Comparison of ENCODE assay signal across 18 mouse cellular contexts in the genomic region with DNA sequence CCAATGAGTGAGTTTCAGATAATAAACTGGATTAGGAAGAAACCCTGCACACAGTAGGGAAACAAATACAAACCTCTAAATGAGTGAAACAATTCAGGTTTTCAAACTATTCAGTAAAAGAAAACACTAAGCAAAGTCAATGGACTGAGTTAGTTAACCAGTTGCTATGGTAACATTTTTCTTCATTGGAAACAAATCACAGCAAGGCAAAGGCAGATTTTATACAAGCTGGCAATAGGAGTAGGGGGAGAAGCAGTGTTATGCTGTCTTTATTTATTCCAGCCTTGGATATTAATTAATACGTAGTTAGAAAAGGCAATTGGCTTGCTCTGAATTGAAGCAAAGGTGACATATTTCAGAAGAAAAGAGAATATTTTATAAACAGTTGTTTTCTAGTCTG.
"Had no signal": no experiment of that assay in that cellular context is flagged by ENCODE, and none has a peak within 500 bp of the region (broad histone marks: within the 10 kb centered on the region; RNA-seq: fewer than 3 reads in every experiment).

No protein-coding gene starts in this region.

- H3K4me2 ChIP-seq: lung, embryonic 14.5 days; midbrain, embryonic 12.5 days; neural tube, embryonic 13.5 days; neural tube, embryonic 15.5 days; stomach, embryonic 15.5 days had no signal

- H3K9ac ChIP-seq: lung, embryonic 14.5 days; midbrain, embryonic 12.5 days; neural tube, embryonic 13.5 days; neural tube, embryonic 15.5 days; stomach, embryonic 15.5 days had no signal

- H3K4me3 ChIP-seq: midbrain, embryonic 10.5 days; midbrain, embryonic 12.5 days; myocyte; neural tube, embryonic 13.5 days; neural tube, embryonic 15.5 days; stomach, embryonic 15.5 days had no signal

- DNase-seq: lung, adult 18-20 months; lung, embryonic 14.5 days; lung, postnatal 10 days; lung, postnatal 4 days; retina, postnatal 1 day; right cerebral cortex, adult 18-20 months; right cerebral cortex, postnatal 25 days; thymus, adult 2 months; thymus, postnatal 25 days; thymus, postnatal 4 days had no signal

- H3K4me1 ChIP-seq: midbrain, embryonic 10.5 days; midbrain, embryonic 12.5 days; neural tube, embryonic 13.5 days; neural tube, embryonic 15.5 days; stomach, embryonic 15.5 days had no signal

- H3K27ac ChIP-seq: midbrain, embryonic 10.5 days; midbrain, embryonic 12.5 days; neural tube, embryonic 13.5 days; neural tube, embryonic 15.5 days; stomach, embryonic 15.5 days; stomach, postnatal 0 days had no signal

- H3K9me3 ChIP-seq: midbrain, embryonic 10.5 days; midbrain, embryonic 12.5 days; neural tube, embryonic 13.5 days; neural tube, embryonic 15.5 days; stomach, embryonic 15.5 days had no signal

- H3K27me3 ChIP-seq: midbrain, embryonic 12.5 days; neural tube, embryonic 13.5 days; neural tube, embryonic 15.5 days; stomach, embryonic 15.5 days had no signal

- ATAC-seq: midbrain, embryonic 16.5 days had no signal

- H3K36me3 ChIP-seq: midbrain, embryonic 10.5 days; midbrain, embryonic 12.5 days; neural tube, embryonic 13.5 days; neural tube, embryonic 15.5 days; stomach, embryonic 15.5 days had no signal
